Mouse (Mus musculus) liver, embryonic 14.5 days (tissue): ENCODE results near the gene Brpf1. TPM values are rescaled to one million over a fixed set of nuclear protein-coding genes. Genes with fewer than 3 reads are reported as not detected.
A peak's percentile ranks its signal among the peaks of the same experiment; 100 is the strongest.

Experiments
- ATAC-seq: fragments of 200-750 bp; cut with Nextera tagmentation; 2 replicates; pipeline ENCODE4 v1.8.0; 2017; ENCODE audit warnings: moderate number of reproducible peaks, mild to moderate bottlenecking, moderate library complexity; ENCODE audit not compliant: insufficient read depth
- DNase-seq, 3 experiments: peaks; one replicate each; pipeline ENCODE4 v3.0.0-alpha.2; 2012 to 2013; ENCODE audit warnings: low read depth in 3 of 3, low spot score in 3 of 3
- H3K27ac ChIP-seq: fragments of 300-500 bp; sonication (generic); 2 replicates; pipeline ENCODE4 v1.5.1; 2014; ENCODE audit warnings: moderate library complexity, mild to moderate bottlenecking, control low read depth, inconsistent platforms
- H3K27me3 ChIP-seq: fragments of 300-500 bp; sonication (generic); 2 replicates; pipeline ENCODE4 v1.6.1; 2014; ENCODE audit warnings: mild to moderate bottlenecking, low read length, moderate library complexity; ENCODE audit not compliant: control insufficient read depth, insufficient read depth
- H3K36me3 ChIP-seq: fragments of 300-500 bp; sonication (generic); replicated peaks from 2 replicates; pipeline ENCODE4 v1.6.1; 2014; ENCODE audit warnings: low read depth; ENCODE audit not compliant: control insufficient read depth, insufficient read depth
- H3K4me1 ChIP-seq, 2 experiments: fragments of 200-500 bp in 1 of 2; fragments of 300-500 bp in 1 of 2; sonication (generic) in 1 of 2; replicated peaks; 2 replicates each; pipeline ENCODE4 v1.6.1; 2012 to 2014; ENCODE audit warnings: antibody characterized with exemption in 1 of 2, inconsistent platforms in 1 of 2, low read length in 1 of 2; ENCODE audit not compliant: control insufficient read depth in 2 of 2, insufficient read depth in 2 of 2
- H3K4me2 ChIP-seq: fragments of 300-500 bp; sonication (generic); 2 replicates; pipeline ENCODE4 v1.6.1; 2014; ENCODE audit warnings: low read depth, mild to moderate bottlenecking, control low read depth, moderate library complexity
- H3K4me3 ChIP-seq, 2 experiments: fragments of 200-500 bp in 1 of 2; fragments of 300-500 bp in 1 of 2; sonication (generic) in 1 of 2; 2 replicates each; pipeline ENCODE4 v1.5.1; 2012 to 2014; ENCODE audit warnings: low read depth in 2 of 2, low read length in 2 of 2, mild to moderate bottlenecking in 2 of 2, control low read depth in 1 of 2, inconsistent platforms in 1 of 2, moderate library complexity in 1 of 2; ENCODE audit not compliant: insufficient read depth in 1 of 2
- H3K9ac ChIP-seq: fragments of 300-500 bp; sonication (generic); replicated peaks from 2 replicates; pipeline ENCODE4 v1.6.1; 2014; ENCODE audit warnings: mild to moderate bottlenecking, control low read depth, moderate library complexity
- H3K9me3 ChIP-seq: fragments of 300-500 bp; sonication (generic); 2 replicates; pipeline ENCODE4 v1.6.1; 2016; ENCODE audit warnings: low read length, mixed read lengths; ENCODE audit not compliant: control insufficient read depth
- CTCF ChIP-seq: IDR thresholded peaks from 2 replicates; pipeline ENCODE4 v1.5.1; 2016; ENCODE audit warnings: antibody characterized with exemption, low read depth, control low read depth
- EP300 ChIP-seq: IDR thresholded peaks from 2 replicates; pipeline ENCODE4 v1.6.1; 2016; ENCODE audit warnings: antibody characterized with exemption, low read depth
- WGBS: fragments of 180-500 bp; shearing (Covaris S2); extraction: QIAGEN DNeasy Blood & Tissue Kit; methylation state at CpG from one replicate; pipeline ENCODE4 v1.1.7; 2014; ENCODE audit not compliant: insufficient replicate concordance; 5-methylcytosine and 5-hydroxymethylcytosine counted together
- polyA plus RNA-seq, 2 experiments: library from polyadenylated mRNA; depleted of rRNA in 1 of 2; stranded (reverse) in 1 of 2; unstranded in 1 of 2; fragments of >200 nt; fragmentation: Nextera tagmentation in 1 of 2; extraction: Ambion mirVana in 1 of 2; gene quantifications; 2 replicates each; pipeline versions ENCODE4 v1.2.1 to v1.2.3; 2012 to 2014

Gene Brpf1
- polyA plus RNA-seq, 2 experiments = 6.7 to 11.7 TPM

DNA sequence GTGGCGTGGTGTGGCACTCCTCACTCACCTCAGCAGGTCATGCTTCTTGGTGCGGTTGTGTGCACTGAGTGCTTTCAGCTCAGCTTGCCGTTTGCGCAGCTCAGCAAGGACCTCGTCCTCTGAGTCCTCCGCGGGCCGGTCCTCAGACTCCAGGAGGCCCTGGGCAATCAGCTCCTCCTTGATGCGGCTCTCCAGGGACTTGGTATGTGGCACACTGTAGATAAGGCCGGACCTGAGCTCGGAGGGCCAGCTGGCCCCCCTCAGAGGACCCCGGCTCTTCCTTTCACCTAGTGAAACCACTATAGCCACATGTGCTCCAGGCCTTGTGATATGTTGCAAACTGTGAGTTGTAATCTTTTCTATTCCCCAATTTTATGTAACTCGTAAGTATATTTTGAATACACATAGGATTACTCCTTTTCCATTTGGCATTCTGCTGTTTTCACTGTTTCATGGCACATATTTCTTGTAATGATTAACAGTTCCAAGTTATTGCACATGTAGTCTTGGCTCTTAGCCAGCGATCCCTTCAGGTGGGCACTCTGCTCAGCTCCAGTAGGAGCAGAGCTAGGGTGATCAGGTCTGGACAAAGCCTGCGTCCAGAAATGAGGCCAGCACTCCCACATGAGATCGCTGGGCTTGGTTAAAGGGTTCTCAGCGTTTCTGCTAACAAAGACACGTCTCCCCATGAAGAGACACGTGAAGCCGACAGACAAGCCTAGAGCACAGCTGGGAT is 63.4 kb downstream of the Brpf1 start:
- Histone ChIP-seq H3K4me2 (no peak overlapping the region), H3K27ac (no peak overlapping the region), H3K27me3 (no peaks in the 10 kb centered on the region), H3K4me3 (no peak overlapping the region), H3K9ac (no peak overlapping the region), H3K9me3 (no peaks in the 10 kb centered on the region), H3K4me1 (peaks cover 16 to 17% of the 10 kb centered on the region in 2 experiments), H3K36me3 (peaks cover 38% of the 10 kb centered on the region)
- DNase-seq = no peak
- no peak for ATAC-seq
- TF ChIP-seq CTCF (no peak), EP300 (no peak)
- 81% methylated on average over 20 of the region's 20 CpGs for WGBS

DNA sequence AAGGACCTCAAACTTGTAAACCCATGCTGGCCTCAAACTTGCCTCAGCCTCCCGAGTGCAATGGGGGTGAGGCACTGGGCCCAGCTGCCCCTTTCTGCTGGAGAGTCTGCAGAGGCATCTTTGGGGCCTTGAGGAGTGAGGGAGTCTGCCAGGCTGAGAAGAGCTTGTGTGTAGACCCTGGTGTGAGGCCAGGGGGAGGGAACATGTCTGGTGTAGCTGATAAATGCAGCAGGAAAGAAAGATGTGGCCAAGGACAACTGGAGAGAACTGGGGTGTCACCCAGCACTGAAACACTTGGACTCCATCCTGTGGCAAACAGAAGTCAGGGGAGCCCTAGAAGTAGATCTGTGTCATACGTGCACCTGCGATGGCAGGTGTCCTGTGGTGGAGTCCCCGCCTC is 66.6 kb downstream of the Brpf1 start:
- Histone ChIP-seq H3K4me3 (peak overlapping the region in 1 of 2 experiments; percentile 8; a peak in 1 of 4 replicates), H3K9ac (peak overlapping the region; percentile 19), H3K9me3 (no peaks in the 10 kb centered on the region), H3K4me2 (peak overlapping the region; percentile 38), H3K4me1 (peaks cover 22 to 23% of the 10 kb centered on the region in 2 experiments), H3K27ac (peak overlapping the region; percentile 47), H3K27me3 (no peaks in the 10 kb centered on the region), H3K36me3 (peaks cover 41% of the 10 kb centered on the region)
- 43% methylated on average over 4 of the region's 4 CpGs for WGBS
- peak; percentile 34 for TF ChIP-seq CTCF
- peak; percentile 71 for TF ChIP-seq EP300
- peak; percentile 27 to 47 (median 45) for DNase-seq
- ATAC-seq = peak; percentile 25

Other genes starting within 250 kb of the Brpf1 start
- 10.5 and 11.8 TPM in 2 replicates for gene Setd5, start 229.8 kb upstream of the Brpf1 start, polyA plus RNA-seq (2012; rRNA removed)
- gene Setd5, start 229.8 kb upstream of the Brpf1 start, polyA plus RNA-seq (2014; fragmentation: Nextera tagmentation; extraction: Ambion mirVana) = 14.1 and 16.2 TPM in 2 replicates
- gene Lhfpl4, start 111.8 kb upstream of the Brpf1 start, polyA plus RNA-seq (2012; rRNA removed) = 0.06 TPM in 1 of 2 replicates, not detected in the other
- 0.13 TPM in 1 of 2 replicates, not detected in the other for gene Lhfpl4, start 111.8 kb upstream of the Brpf1 start, polyA plus RNA-seq (2014; fragmentation: Nextera tagmentation; extraction: Ambion mirVana)
- 11.6 and 13.6 TPM in 2 replicates for gene Mtmr14, start 69.3 kb upstream of the Brpf1 start, polyA plus RNA-seq (2012; rRNA removed)
- gene Mtmr14, start 69.3 kb upstream of the Brpf1 start, polyA plus RNA-seq (2014; fragmentation: Nextera tagmentation; extraction: Ambion mirVana) = 16.0 and 17.0 TPM in 2 replicates
- 0.02 TPM in 2 replicates for gene Cpne9, start 24.8 kb upstream of the Brpf1 start, polyA plus RNA-seq (2012; rRNA removed)
- gene Cpne9, start 24.8 kb upstream of the Brpf1 start, polyA plus RNA-seq (2014; fragmentation: Nextera tagmentation; extraction: Ambion mirVana) = not detected in 2 replicates
- 8.0 TPM in 2 replicates for gene Ogg1, start 19.8 kb downstream of the Brpf1 start, polyA plus RNA-seq (2012; rRNA removed)
- 4.5 and 5.1 TPM in 2 replicates for gene Ogg1, start 19.8 kb downstream of the Brpf1 start, polyA plus RNA-seq (2014; fragmentation: Nextera tagmentation; extraction: Ambion mirVana)
- 6.9 and 9.0 TPM in 2 replicates for gene Camk1, start 36.8 kb downstream of the Brpf1 start, polyA plus RNA-seq (2012; rRNA removed)
- gene Camk1, start 36.8 kb downstream of the Brpf1 start, polyA plus RNA-seq (2014; fragmentation: Nextera tagmentation; extraction: Ambion mirVana) = 16.3 and 19.7 TPM in 2 replicates
- gene Tada3, start 70.7 kb downstream of the Brpf1 start, polyA plus RNA-seq (2012; rRNA removed) = 10.3 and 15.1 TPM in 2 replicates
- gene Tada3, start 70.7 kb downstream of the Brpf1 start, polyA plus RNA-seq (2014; fragmentation: Nextera tagmentation; extraction: Ambion mirVana) = 15.6 and 18.7 TPM in 2 replicates
- 37.2 and 43.7 TPM in 2 replicates for gene Arpc4, start 71.0 kb downstream of the Brpf1 start, polyA plus RNA-seq (2012; rRNA removed)
- gene Arpc4, start 71.0 kb downstream of the Brpf1 start, polyA plus RNA-seq (2014; fragmentation: Nextera tagmentation; extraction: Ambion mirVana) = 102 and 103 TPM in 2 replicates
- gene Ttll3, start 82.1 kb downstream of the Brpf1 start, polyA plus RNA-seq (2012; rRNA removed) = 1.6 and 2.3 TPM in 2 replicates
- 0.41 and 0.44 TPM in 2 replicates for gene Ttll3, start 82.1 kb downstream of the Brpf1 start, polyA plus RNA-seq (2014; fragmentation: Nextera tagmentation; extraction: Ambion mirVana)
- gene Rpusd3, start 112.2 kb downstream of the Brpf1 start, polyA plus RNA-seq (2012; rRNA removed) = 8.1 and 12.8 TPM in 2 replicates
- gene Rpusd3, start 112.2 kb downstream of the Brpf1 start, polyA plus RNA-seq (2014; fragmentation: Nextera tagmentation; extraction: Ambion mirVana) = 8.6 and 11.0 TPM in 2 replicates
- gene Cidec, start 128.6 kb downstream of the Brpf1 start, polyA plus RNA-seq (2012; rRNA removed) = 0.02 TPM in 2 replicates
- 0.13 TPM in 1 of 2 replicates, not detected in the other for gene Cidec, start 128.6 kb downstream of the Brpf1 start, polyA plus RNA-seq (2014; fragmentation: Nextera tagmentation; extraction: Ambion mirVana)
- 23.1 and 24.3 TPM in 2 replicates for gene Jagn1, start 135.4 kb downstream of the Brpf1 start, polyA plus RNA-seq (2012; rRNA removed)
- 27.0 and 31.7 TPM in 2 replicates for gene Jagn1, start 135.4 kb downstream of the Brpf1 start, polyA plus RNA-seq (2014; fragmentation: Nextera tagmentation; extraction: Ambion mirVana)
- gene Il17re, start 151.3 kb downstream of the Brpf1 start, polyA plus RNA-seq (2012; rRNA removed) = 0.11 and 0.24 TPM in 2 replicates
- gene Il17re, start 151.3 kb downstream of the Brpf1 start, polyA plus RNA-seq (2014; fragmentation: Nextera tagmentation; extraction: Ambion mirVana) = 0.08 TPM in 1 of 2 replicates, not detected in the other
- 3.4 and 4.3 TPM in 2 replicates for gene Il17rc, start 164.3 kb downstream of the Brpf1 start, polyA plus RNA-seq (2012; rRNA removed)
- gene Il17rc, start 164.3 kb downstream of the Brpf1 start, polyA plus RNA-seq (2014; fragmentation: Nextera tagmentation; extraction: Ambion mirVana) = 3.4 and 5.6 TPM in 2 replicates
- 2.7 and 3.1 TPM in 2 replicates for gene Creld1, start 176.2 kb downstream of the Brpf1 start, polyA plus RNA-seq (2012; rRNA removed)
- 3.9 and 5.1 TPM in 2 replicates for gene Creld1, start 176.2 kb downstream of the Brpf1 start, polyA plus RNA-seq (2014; fragmentation: Nextera tagmentation; extraction: Ambion mirVana)
- gene Prrt3, start 194.8 kb downstream of the Brpf1 start, polyA plus RNA-seq (2012; rRNA removed) = not detected in 2 replicates
- gene Prrt3, start 194.8 kb downstream of the Brpf1 start, polyA plus RNA-seq (2014; fragmentation: Nextera tagmentation; extraction: Ambion mirVana) = not detected in 2 replicates
- 16.3 and 20.7 TPM in 2 replicates for gene Emc3, start 224.5 kb downstream of the Brpf1 start, polyA plus RNA-seq (2012; rRNA removed)
- gene Emc3, start 224.5 kb downstream of the Brpf1 start, polyA plus RNA-seq (2014; fragmentation: Nextera tagmentation; extraction: Ambion mirVana) = 39.4 and 41.5 TPM in 2 replicates
- 6.9 and 8.4 TPM in 2 replicates for gene Fancd2, start 224.5 kb downstream of the Brpf1 start, polyA plus RNA-seq (2012; rRNA removed)
- gene Fancd2, start 224.5 kb downstream of the Brpf1 start, polyA plus RNA-seq (2014; fragmentation: Nextera tagmentation; extraction: Ambion mirVana) = 9.1 and 10.7 TPM in 2 replicates